Mouse (Mus musculus): ENCODE measurements around the gene Babam2.

Babam2 gene

DNA sequence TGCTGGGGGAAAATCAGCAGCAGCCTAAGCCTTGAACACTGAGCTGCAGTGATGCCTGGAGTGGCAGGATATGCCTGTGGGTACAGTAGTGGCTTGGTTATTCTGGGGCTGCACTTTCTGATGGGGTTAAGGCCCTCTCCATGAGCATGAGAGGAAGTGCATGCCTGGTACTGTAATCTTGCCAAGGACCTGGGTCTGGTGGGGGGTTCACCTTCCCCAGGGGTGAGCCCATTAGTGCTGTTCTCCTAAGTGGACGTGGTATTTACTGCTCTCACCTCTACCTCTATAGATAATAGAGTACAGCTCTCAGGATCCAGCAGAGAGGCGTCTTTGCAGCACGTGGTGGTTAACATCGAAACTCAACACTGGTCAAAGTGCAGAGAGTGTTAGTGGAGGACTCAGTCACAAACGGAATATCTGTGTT is 16.4 kb downstream of the Babam2 start:
- DNase-seq (ENCODE audit: low spot score in 2 of 2) = no peak

DNA sequence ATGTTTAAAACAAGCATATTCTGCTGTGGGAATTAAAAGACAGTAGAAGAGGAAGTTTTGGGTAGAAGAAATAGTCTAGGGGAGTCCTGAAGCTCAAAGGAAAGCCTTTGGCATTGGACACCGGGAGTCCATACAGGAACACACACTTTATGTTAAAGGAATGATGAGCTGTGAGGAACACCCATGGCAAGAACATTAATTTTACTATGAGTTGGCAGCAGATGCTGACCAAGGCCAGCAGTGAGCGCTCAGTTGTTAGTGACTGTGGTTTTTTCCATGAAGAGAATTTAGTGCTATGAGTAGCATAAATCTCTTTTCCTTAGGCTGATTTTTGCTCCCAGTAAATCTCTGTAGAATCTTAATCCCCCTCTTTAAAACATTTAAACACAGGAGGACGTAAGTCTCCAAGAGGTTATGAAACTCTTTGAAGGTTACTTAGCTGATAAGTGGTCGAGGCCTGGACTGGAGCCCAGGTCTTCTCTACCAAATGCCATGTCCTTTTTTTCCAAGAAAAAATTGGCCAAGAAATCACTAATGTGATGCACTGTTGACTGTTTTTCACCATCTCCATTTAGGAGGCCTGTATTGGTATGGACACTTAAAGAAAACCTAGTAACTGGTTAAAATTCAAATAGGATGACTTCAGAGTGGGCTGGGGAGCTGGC is 18.1 kb downstream of the Babam2 start:
- DNase-seq (ENCODE audit: low spot score in 2 of 2) = no peak

DNA sequence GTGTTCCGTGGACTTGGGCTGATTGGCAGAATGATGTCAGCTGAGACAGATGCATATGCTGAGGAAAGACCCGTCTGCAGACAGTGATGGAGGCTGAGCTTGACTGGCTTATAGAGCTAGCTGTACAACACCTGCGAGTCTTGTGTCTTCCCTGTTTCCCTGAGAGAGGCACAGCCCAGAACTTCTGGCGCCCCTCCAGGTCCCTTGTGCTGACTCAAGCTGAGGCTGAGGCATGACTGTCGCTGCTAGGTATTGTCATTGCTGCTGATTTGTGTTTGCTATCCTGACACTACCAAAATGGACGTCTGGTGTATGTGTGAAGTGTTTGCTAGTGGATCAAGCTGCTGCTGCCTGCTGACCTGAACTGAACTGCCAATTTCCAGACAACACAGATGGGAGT is 27.0 kb downstream of the Babam2 start:
- no peak for DNase-seq (ENCODE audit: low spot score in 2 of 2)

DNA sequence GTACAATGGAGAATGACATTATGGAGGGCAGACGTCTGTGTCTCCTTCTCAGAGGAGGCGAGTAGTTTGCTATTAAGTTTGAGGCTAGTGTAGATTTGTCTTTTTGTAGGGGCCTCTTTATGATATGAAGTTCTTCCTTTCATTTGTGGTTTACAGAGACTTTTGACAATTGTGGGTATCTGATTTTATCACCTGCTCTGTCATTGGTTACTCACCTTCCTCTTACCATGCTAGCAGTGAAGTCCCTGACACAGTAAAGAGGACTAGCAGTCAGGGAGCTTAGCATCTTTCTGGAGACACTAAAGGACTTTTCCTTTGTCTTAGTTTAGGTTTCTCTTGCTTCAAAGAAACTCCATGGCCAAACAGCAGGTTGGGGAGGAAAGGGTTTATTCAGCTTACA is 28.4 kb downstream of the Babam2 start:
- no peak for DNase-seq (ENCODE audit: low spot score in 2 of 2)

DNA sequence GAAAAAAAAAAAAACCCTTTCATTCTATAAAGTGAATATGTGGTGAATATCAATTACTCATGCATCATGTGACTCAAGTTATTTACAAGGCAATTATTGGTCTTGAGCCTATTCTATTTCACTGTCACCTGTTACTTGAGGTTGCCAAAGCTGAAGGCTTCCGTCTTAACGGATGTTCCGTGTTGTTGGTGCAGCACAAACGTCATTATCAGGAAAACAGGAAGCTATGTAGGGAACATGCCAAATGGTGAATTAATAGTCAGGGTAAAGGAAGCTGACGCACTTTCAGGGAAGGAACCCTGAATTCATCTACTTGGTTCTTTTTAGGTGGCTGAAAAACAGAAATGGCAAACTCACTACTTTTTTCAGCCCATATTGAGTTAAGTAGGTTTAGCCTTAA is 30.0 kb downstream of the Babam2 start:
- DNase-seq (ENCODE audit: low spot score in 2 of 2) = peak; percentile 56 to 72

DNA sequence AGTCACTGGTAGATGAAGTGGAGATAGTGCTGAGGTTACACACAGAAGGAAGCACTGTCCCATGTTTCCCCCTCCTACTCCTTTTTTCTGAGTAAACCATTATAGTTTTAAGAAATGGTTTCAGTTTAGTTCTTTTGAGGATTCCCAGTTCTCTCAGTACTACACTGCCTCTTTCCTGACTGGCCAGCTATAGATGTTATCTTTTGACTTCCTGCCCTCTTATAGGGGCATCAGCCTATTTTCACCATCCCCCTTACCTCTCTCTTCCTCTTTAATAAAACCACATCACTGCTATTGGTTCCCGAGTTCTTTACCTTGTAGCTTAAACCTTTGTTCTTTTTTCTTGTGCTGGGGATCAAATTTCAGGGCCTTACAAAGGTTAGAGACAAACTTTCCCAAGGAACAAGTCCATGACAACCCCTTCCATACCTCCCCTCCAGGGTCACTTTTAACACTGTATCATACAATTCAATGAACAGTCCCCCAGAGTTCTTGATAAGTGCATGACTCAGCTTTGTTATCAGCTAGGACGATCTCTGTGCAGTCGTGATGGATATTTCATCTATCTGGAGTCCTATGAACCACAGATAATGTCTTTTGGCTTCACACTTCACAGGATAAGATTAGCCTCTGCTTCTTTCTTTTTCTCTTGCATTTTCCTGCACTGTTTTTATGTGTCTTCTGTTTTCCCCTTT is 35.3 kb downstream of the Babam2 start:
- DNase-seq (ENCODE audit: low spot score in 2 of 2) = no peak

DNA sequence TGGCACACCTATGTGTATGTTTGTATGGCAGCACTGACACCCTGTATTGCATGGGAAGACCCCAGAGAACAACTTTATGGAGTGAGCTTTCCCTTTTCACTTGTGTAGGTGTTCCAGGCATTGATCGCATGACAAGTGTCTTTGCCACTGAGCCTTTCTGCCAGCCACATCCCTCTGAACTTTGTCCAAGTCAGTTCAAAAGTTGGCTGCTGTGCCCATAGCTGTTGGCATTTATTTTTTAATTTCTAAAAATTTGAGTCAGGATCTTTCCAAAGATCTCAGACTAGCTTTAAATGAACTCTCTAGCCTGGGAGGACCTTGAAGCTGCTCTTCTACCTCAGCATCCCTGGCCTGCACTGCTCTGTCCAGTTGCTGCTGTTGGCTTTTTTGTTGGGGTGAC is 44.4 kb downstream of the Babam2 start:
- no peak for DNase-seq (ENCODE audit: low spot score in 2 of 2)

DNA sequence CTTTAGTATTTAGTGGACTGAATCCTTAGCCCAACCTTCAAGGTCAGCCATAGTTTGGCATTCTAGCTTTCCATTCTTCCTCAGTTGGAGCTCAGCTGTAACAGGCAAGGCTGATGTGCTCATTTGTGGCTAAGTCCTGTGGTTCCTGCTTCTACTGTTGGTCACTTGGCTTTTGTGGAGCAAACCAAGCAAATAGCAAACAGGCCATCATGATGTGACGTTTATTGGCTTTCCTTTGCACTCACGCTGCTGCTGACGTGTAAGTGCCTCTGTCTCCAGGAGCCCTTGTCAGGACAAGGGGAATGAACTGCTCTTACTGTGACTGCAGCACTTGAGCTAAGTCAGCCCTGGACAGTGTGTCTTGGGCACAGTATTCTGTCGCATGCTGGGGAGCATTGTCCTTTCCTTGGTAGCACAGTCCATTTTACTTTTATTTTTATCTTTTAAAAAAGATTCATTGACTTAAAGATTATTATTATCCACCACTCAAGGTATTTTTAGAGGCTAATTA is 45.1 kb downstream of the Babam2 start:
- no peak for DNase-seq (ENCODE audit: low spot score in 2 of 2)

DNA sequence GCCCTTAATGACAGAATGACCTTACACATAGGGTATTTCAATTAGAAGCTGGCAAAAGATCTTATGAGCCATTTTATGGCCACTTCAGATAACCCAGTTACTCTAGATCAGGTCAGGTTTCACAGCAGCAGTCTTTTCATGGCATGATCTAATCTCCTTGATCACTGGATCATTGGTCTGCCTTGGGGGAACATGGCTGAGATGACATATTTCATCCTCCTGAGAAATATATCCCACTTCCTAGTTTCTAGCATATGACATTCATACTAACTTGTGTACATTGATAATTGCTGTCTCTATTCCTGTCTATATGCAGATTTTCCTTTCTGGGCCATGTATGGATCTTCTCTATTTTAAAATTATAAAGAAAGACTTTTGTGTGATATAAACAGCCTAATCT is 51.9 kb downstream of the Babam2 start:
- no peak for DNase-seq (ENCODE audit: low spot score in 2 of 2)

DNA sequence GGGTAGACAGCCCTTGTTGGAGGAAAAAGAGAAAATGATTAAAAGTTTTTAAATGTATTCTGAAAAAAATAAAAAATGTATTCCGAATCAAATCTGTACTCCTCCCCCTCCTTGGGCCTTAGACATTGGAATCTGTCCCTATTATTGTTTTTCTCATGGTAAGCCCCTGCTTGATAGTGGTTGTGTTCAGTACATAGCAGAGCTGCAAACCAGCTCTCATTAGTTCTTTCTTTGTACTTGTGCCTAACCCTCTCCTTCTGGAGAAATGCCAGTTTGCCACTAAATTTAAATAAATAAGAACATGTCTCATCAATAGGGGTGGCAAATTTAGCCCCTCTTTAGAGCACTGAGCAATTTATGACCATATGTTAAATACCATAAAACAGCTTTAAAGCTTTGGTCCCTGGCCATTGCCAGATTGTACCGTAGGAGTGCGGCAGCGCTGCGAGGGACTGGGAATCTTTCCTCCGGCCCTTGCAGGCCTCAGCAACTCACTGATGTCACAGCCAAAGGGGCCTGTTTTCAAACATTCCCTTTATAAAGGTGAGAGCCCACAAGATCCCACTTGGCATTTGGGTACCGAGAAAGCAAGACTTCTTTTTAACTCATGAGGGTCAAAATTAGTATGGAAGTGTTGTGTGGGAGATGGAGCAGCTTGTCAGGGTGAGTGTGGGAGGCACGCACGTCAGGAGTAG is 52.9 kb downstream of the Babam2 start:
- no peak for DNase-seq (ENCODE audit: low spot score in 2 of 2)

DNA sequence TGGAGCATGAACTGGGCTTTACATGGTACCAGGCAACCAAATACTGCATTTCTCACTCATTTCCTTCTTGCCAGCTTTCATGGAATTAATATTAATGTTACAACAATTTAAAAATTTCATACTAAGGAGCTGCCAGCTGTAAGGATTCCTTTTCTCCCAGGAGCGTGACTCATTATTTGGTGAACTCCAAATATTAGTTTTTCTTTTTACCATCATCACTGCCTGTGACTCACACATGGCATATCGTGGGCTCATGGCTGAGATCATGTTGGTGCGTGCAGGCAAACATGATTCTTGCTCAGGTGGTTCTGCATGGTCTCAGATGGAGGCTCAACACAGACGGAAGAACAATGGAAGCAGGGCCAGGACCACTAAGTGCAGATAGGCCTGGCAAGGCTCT is 53.5 kb downstream of the Babam2 start:
- peak in 1 of 2 experiments; percentile 17 for DNase-seq (ENCODE audit: low spot score in 2 of 2)

DNA sequence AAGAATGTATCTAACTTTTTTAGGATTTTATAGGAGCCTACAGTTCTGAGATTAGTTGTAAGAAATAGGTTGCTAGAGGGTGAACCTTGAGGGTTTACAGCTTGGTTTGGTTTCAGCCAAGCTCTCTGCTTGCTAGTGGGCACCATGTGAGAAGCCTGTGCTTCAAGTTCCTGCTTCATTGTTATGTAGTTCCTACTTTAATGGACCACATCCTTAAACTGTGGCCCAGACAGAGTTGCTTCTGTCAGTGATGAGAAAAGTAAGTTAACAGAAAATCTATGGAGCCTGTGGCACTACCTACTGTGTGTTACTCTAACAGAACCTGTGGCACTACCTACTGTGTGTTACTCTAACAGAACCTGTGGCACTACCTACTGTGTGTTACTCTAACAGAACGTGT is 57.1 kb downstream of the Babam2 start:
- no peak for DNase-seq (ENCODE audit: low spot score in 2 of 2)

DNA sequence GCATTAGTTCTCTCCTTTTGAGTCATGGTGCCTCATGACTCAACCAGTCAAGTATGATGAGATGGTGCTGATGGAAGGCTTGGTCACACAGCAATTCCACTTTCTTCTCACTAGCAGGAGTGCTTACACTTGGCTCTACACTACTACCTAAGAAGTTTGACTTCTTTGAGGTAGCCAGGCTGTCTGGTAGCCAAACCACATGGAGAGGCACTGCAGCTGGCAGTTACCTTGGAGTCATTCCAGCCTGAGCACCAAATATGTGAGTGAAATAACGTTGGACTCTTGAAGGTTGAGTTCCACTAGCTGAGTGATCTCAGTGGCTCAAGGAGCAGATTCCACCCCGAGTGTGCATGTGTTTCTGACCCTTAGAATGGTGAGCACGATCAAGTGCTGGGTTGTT is 57.8 kb downstream of the Babam2 start:
- no peak for DNase-seq (ENCODE audit: low spot score in 2 of 2)

DNA sequence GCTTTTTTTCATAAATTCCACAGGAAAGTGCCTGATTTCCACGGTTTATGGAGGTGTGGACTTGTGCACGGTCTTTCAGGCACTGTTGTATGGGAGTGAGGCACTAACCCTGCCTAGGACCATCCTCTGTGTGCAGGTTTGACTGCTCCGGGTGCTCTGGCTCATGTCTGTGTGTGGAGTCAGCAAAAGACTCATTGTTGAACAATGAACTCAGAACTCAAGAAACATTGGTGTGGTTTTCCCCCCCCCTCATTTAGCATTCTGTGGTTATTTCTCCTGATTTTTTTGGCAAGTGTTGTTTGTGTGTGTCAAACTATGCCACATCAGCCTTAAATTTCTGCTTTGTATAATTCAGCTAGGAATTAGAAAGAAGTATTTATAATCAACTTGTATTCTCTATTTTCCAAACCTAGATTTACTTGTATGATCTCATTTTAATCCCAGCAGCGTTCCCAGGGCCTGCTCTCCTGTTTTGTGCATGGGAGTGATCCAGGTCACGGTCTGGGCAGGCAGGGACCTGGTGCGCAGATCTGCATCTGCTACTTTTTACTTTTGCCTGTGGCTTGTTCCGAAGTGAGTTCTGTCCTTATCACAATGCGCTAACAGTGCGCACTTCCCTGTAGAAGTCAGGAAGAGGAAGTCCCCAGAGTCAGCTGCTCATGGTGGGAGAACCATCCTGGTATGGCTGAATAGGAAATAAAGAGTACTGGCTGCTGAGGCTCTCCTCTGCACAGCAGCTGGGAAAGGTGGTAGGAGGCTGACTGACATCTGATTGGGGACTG is 61.0 kb downstream of the Babam2 start:
- DNase-seq (ENCODE audit: low spot score in 2 of 2) = no peak

DNA sequence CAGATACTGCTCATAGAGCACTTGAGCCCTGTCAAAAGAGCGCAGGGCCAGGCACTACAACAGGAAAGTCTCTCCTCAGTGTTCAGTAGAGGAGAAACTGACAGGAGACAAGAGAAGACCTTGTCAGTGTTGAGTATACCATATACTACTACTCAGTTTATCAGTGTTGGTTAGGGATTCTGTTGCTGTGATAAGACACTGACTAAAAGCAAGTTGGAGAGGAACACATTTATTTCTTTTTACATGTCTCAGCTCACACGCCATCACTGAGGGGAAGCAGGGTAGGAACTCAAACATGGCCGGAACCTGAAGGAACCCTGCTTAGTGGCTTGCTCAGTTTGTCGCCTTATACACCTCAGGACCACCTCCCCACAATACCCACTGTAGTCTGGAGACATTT is 64.4 kb downstream of the Babam2 start:
- no peak for DNase-seq (ENCODE audit: low spot score in 2 of 2)

DNA sequence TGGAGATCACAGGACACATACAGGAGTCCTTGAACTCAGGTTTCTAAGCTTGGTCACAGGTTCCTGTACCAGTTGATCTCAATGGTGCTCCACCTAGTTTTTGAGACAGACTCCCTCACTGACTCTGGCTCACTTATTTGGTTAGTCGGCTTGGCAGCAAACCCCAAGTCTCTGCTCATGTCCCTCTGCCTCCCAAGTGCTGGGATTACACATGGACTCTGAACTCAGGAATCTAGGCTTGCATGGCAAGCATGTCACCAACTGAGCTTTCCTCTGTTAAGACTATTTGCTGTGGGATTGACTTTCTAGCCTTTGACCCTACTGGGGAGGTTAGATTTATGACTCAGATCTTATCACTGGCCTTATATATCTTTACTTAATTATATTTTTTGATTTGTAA is 65.3 kb downstream of the Babam2 start:
- DNase-seq (ENCODE audit: low spot score in 2 of 2) = no peak

DNA sequence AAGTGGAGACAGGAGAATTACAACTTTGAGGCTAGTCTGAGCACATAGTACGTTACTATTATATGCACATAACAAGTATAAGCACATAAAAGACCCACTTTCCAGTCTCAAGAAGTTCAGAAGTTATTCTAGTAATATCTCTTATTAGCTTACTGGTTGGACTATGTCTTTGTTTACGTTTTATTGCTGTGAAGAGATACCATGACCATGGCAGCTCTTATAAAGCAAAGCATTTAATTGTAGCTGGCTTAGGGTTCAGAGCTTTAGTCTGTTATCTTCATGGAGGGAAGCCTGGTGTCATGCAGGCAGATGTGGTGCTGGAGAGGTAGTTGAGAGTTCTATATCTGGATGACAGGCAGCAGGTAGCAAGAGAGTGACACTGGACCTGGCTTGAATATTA is 68.3 kb downstream of the Babam2 start:
- no peak for DNase-seq (ENCODE audit: low spot score in 2 of 2)

DNA sequence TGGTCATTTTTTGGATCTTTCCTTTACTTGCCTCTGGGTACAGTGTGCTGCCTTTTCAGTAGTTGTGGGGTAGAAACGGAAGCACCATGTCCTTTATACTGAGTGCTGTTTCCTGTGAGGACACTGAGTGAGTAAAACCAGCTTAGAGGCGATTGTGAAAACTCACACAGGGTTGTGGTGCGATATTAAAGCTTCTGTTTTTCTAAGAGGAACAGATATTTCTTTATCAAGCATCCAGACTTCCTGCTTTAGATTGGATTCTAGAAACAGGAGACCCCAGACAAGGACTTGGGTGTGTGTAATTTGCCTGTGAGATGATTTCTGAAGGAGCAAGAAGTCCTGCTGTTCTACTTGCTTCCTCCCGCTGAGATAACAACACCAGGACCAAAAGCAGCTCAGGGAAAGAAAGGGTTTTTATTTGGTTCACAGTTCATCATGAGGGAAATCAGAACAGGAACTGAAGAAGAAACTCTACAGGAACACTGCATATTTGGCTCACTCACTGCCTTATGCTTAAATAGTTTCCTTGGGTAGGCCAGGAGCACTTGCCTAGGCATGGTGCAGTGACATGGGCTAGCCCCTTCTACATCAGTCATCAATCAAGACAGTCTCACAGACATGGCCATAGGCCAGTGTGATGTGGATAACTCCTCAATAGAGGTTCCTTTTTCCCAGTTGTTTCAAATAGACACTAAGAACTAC is 69.5 kb downstream of the Babam2 start:
- peak; percentile 47 to 64 for DNase-seq (ENCODE audit: low spot score in 2 of 2)

DNA sequence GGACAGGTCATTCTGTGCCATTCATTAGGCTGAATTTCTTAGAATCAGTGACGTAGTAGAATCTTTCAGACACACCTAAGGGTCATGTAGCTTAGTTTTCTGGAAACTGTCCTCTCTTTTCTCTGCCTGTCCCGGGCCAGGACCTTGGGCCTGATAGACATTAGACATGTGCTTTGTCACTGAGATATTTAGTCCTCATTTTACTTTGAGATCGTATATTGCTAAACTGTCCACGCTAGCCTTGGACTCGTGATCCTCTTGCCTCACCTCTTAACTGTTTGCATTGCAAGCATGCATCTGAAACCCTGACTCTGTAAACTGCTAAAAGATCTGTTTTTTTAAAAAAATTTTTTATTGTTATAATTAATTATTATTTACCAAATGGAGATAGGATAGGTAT is 74.0 kb downstream of the Babam2 start:
- no peak for DNase-seq (ENCODE audit: low spot score in 2 of 2)

DNA sequence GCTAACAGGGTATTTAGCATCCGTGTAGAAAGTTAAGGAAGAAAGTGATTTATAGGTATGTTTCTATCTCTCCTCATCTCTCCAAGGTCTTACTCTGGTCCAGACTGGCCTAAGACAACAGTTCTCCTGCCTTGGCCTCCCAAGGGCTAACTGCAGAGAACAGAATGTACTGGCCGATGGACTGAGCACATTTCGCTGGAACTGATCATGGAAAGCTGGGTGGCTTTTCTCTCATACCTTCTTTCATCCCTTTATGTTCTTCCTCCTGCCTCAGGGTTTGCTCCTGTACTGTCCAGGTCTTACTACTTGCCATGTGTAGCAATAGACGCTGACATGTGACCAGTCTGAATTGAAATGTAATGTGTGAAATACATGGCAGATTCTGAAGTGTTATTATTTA is 74.4 kb downstream of the Babam2 start:
- DNase-seq (ENCODE audit: low spot score in 2 of 2) = no peak

DNA sequence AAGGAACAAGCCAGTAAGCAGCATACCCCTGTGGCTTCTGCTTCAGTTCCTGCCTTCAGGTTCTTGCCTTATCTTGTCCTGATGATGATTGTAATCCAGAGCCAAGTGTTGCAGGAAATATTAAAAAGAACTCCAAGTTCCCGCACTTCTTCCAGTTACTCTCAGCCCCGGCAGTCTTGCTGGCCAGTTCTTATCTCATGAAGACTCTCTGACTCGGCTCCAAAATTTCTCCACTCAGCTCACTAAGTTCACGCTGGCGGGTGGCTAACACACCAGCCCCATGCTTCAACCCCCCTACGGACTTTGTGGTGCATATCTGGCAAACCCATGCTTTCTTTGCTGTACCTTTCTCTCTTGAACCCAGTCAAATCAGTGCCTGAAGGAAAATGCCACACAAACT is 77.5 kb downstream of the Babam2 start:
- DNase-seq (ENCODE audit: low spot score in 2 of 2) = peak in 1 of 2 experiments; percentile 49

DNA sequence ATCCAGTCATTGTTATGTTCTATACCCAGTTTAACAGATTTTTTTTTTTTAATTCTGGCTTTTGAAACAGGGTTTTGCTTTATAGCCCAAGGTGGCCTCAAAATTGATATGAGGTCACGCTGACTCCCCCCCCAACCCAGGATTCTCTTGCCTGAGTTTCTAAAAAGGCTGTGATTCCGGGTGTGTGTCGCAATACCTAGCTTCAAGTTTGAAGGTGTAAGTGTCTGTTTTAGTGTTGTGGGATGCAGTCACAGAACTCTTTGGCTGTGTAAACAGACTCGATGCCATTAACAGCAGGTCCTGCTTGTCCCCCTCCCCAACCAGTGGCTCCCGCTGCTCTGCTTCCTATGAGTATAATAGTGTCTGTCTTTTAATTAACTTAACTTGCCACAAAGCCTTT is 84.1 kb downstream of the Babam2 start:
- no peak for DNase-seq (ENCODE audit: low spot score in 2 of 2)

Measured in heart, adult 9 months (tissue).